Mouse (Mus musculus) intestine, embryonic 16.5 days (tissue): ENCODE data around the gene Nfrkb. TPM values are rescaled to one million over a fixed set of nuclear protein-coding genes. Genes with fewer than 3 reads are reported as not detected.
A peak's percentile ranks its signal among the peaks of the same experiment; 100 is the strongest.

Experiments
- ATAC-seq: fragments of 200-750 bp; cut with Nextera tagmentation; 2 replicates; pipeline ENCODE4 v1.8.0; 2017; ENCODE audit warnings: moderate TSS enrichment, moderate library complexity
- H3K27ac ChIP-seq: fragments of 300-500 bp; sonication (generic); 2 replicates; pipeline ENCODE4 v1.5.1; 2014; ENCODE audit warnings: mild to moderate bottlenecking, low read length
- H3K27me3 ChIP-seq: fragments of 300-500 bp; sonication (generic); replicated peaks from 2 replicates; pipeline ENCODE4 v1.6.1; 2014; ENCODE audit warnings: low read length, control low read depth, mixed read lengths; ENCODE audit not compliant: control insufficient read depth, insufficient read depth
- H3K36me3 ChIP-seq: fragments of 300-500 bp; sonication (generic); 2 replicates; pipeline ENCODE4 v1.6.1; 2014; ENCODE audit warnings: low read length, control low read depth; ENCODE audit not compliant: control insufficient read depth, insufficient read depth
- H3K4me1 ChIP-seq: fragments of 300-500 bp; sonication (generic); 2 replicates; pipeline ENCODE4 v1.6.1; 2014; ENCODE audit warnings: low read length, control low read depth, mixed read lengths; ENCODE audit not compliant: control insufficient read depth, insufficient read depth
- H3K4me2 ChIP-seq: fragments of 300-500 bp; sonication (generic); 2 replicates; pipeline ENCODE4 v1.6.1; 2014; ENCODE audit warnings: low read depth, low read length, control low read depth
- H3K4me3 ChIP-seq: fragments of 300-500 bp; sonication (generic); 2 replicates; pipeline ENCODE4 v1.5.1; 2014; ENCODE audit warnings: mild to moderate bottlenecking, low read length
- H3K9ac ChIP-seq: fragments of 300-500 bp; sonication (generic); 2 replicates; pipeline ENCODE4 v1.6.1; 2014; ENCODE audit warnings: low read depth, low read length
- H3K9me3 ChIP-seq: fragments of 300-500 bp; sonication (generic); 2 replicates; pipeline ENCODE4 v1.6.1; 2016; ENCODE audit warnings: low read length, control low read depth; ENCODE audit not compliant: control insufficient read depth
- WGBS: fragments of 180-500 bp; shearing (Covaris S2); extraction: QIAGEN DNeasy Blood & Tissue Kit; methylation state at CpG from one replicate; pipeline ENCODE4 v1.1.7; 2014; 5-methylcytosine and 5-hydroxymethylcytosine counted together
- polyA plus RNA-seq: library from polyadenylated mRNA; unstranded; fragments of >200 nt; fragmentation: Nextera tagmentation; extraction: Ambion mirVana; gene quantifications from 2 replicates; pipeline ENCODE4 v1.2.1, GENCODE M21; 2015

Nfrkb gene
- 13.2 and 15.8 TPM in 2 replicates for polyA plus RNA-seq

DNA sequence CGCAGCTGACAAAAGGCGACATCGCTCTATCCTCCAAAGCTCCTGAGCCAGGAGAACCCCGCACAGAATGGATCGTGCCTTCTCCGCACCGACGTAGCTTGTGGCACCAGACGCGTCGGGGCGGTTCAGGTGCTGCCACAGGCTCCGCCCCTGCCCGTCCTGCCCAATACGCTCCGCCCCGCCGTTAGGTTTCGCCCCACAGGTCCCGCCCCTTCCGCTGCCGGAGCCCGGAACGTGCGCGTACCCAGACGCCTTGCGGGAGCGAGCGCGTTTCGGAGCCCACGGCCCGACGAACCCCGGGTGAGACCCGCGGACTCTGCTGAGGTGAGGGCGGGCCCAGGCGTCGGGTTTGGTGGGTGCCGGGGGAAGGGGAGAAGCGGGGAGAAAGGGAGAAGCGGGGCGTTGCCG, at the start of gene Nfrkb:
TSS of gene Nfrkb (plus strand) at position 246 of the 408 bp plus-strand sequence.
- peak within 1 kb of the TSS; percentile 51 for H3K27ac ChIP-seq
- peak within 1 kb of the TSS; percentile 73 for H3K4me3 ChIP-seq
- ATAC-seq, result peak; percentile 98
- H3K27me3 ChIP-seq, result no peaks in the 10 kb centered on the region
- H3K4me2 ChIP-seq, result peak within 1 kb of the TSS; percentile 70
- no peaks in the 10 kb centered on the region for H3K9me3 ChIP-seq
- peaks cover 8% of the 10 kb centered on the region for H3K4me1 ChIP-seq
- peak within 1 kb of the TSS; percentile 90 for H3K9ac ChIP-seq
- WGBS, result under 1% methylated on average over 45 of the region's 46 CpGs
- no peaks in the 10 kb centered on the region for H3K36me3 ChIP-seq

- Histone ChIP-seq H3K9me3 (no peaks in the 10 kb centered on the region), H3K9ac (no peak overlapping the region), H3K4me2 (no peak overlapping the region), H3K4me3 (no peak overlapping the region), H3K27ac (no peak overlapping the region), H3K4me1 (no peaks in the 10 kb centered on the region), H3K27me3 (no peaks in the 10 kb centered on the region), H3K36me3 (no peaks in the 10 kb centered on the region)
- no peak for ATAC-seq
- WGBS, result 69% methylated on average over 11 of the region's 11 CpGs
These were observed 41.6 kb upstream of the Nfrkb start for GRCm38 (mm10) chr9:31344289-31344831.

DNA sequence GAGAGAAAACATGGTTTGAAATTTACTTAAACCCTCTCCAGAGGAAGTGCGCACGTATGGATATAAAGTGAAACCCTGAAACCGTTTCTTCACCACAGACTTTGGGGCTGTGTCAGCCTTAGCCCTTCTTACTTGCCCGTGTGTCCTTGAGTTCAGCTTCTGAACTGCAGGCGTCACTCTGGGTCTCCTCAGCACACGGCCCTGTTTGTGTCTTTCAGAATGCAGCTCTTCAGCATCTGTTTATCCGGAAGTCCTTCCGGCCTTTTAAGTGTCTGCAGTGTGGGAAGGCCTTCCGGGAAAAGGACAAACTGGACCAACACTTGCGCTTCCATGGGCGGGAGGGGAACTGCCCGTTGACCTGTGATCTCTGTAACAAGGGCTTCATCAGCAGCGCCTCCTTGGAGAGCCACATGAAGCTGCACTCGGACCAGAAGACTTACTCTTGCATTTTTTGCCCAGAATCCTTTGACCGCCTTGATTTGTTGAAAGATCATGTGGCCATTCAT, 39.4 kb upstream of the Nfrkb start:
- no peak overlapping the region for H3K4me3 ChIP-seq
- H3K9me3 ChIP-seq, result no peaks in the 10 kb centered on the region
- no peaks in the 10 kb centered on the region for H3K4me1 ChIP-seq
- H3K4me2 ChIP-seq, result no peak overlapping the region
- no peaks in the 10 kb centered on the region for H3K36me3 ChIP-seq
- H3K27me3 ChIP-seq, result no peaks in the 10 kb centered on the region
- no peak for ATAC-seq
- no peak overlapping the region for H3K27ac ChIP-seq
- H3K9ac ChIP-seq, result no peak overlapping the region
- WGBS, result 68% methylated on average over 15 of the region's 15 CpGs

- no peak for ATAC-seq
- Histone ChIP-seq H3K36me3 (no peaks in the 10 kb centered on the region), H3K27me3 (no peaks in the 10 kb centered on the region), H3K9me3 (no peaks in the 10 kb centered on the region), H3K4me2 (no peak overlapping the region), H3K27ac (no peak overlapping the region), H3K9ac (no peak overlapping the region), H3K4me3 (no peak overlapping the region), H3K4me1 (no peaks in the 10 kb centered on the region)
- WGBS, result 80% methylated on average over 4 of the region's 4 CpGs
These were observed 37.5 kb upstream of the Nfrkb start for GRCm38 (mm10) chr9:31348458-31348857.

GRCm38 (mm10) chr9:31348915-31349314, 37.1 kb upstream of the Nfrkb start:
- Histone ChIP-seq H3K27me3 (no peaks in the 10 kb centered on the region), H3K9me3 (no peaks in the 10 kb centered on the region), H3K9ac (no peak overlapping the region), H3K4me1 (no peaks in the 10 kb centered on the region), H3K4me3 (no peak overlapping the region), H3K27ac (no peak overlapping the region), H3K36me3 (no peaks in the 10 kb centered on the region), H3K4me2 (no peak overlapping the region)
- 71% methylated on average over 11 of the region's 11 CpGs for WGBS
- peak; percentile 60; the same call in 1 of the 2 replicates for ATAC-seq

DNA sequence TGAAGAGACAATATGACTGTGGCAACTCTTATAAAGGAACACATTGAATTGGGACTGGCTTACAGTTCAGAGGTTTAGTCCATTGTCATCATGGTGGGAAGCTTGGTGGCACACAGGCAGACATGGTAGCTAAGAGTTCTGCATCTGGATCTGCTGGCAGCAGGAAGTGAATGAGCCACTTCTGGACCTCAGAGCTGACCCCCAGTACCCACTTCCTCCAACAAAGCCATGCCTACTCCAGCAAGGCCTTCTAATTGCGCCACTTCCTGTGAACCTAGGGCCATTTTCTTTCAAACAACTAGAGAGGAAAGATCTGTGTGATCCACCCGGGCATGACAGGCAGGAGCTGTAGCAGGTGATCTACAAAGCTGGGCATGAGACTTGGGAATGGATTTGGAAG, 33.3 kb upstream of the Nfrkb start:
- Histone ChIP-seq H3K4me2 (no peak overlapping the region), H3K4me3 (no peak overlapping the region), H3K4me1 (no peaks in the 10 kb centered on the region), H3K27ac (no peak overlapping the region), H3K36me3 (no peaks in the 10 kb centered on the region; the same call in 1 of the 2 replicates), H3K9ac (no peak overlapping the region), H3K9me3 (no peaks in the 10 kb centered on the region), H3K27me3 (no peaks in the 10 kb centered on the region)
- no peak for ATAC-seq
- WGBS, result 79% methylated on average over 2 of the region's 2 CpGs

GRCm38 (mm10) chr9:31353518-31353917, 32.5 kb upstream of the Nfrkb start:
- Histone ChIP-seq H3K4me2 (no peak overlapping the region), H3K36me3 (no peaks in the 10 kb centered on the region; the same call in 1 of the 2 replicates), H3K9me3 (no peaks in the 10 kb centered on the region), H3K27ac (no peak overlapping the region), H3K9ac (no peak overlapping the region), H3K4me1 (no peaks in the 10 kb centered on the region), H3K27me3 (no peaks in the 10 kb centered on the region), H3K4me3 (no peak overlapping the region)
- WGBS, result 74% methylated on average over 10 of the region's 10 CpGs
- ATAC-seq, result no peak

GRCm38 (mm10) chr9:31354051-31354450, 31.9 kb upstream of the Nfrkb start:
- H3K4me2 ChIP-seq, result no peak overlapping the region
- H3K27ac ChIP-seq, result no peak overlapping the region
- no peaks in the 10 kb centered on the region; the same call in 1 of the 2 replicates for H3K36me3 ChIP-seq
- no peak for ATAC-seq
- H3K4me1 ChIP-seq, result no peaks in the 10 kb centered on the region
- H3K9ac ChIP-seq, result no peak overlapping the region
- 59% methylated on average over 7 of the region's 7 CpGs for WGBS
- H3K9me3 ChIP-seq, result no peaks in the 10 kb centered on the region
- no peak overlapping the region for H3K4me3 ChIP-seq
- H3K27me3 ChIP-seq, result no peaks in the 10 kb centered on the region

GRCm38 (mm10) chr9:31363698-31364609, 22.0 kb upstream of the Nfrkb start:
- no peaks in the 10 kb centered on the region for H3K27me3 ChIP-seq
- no peak for ATAC-seq
- no peaks in the 10 kb centered on the region for H3K9me3 ChIP-seq
- no peak overlapping the region for H3K27ac ChIP-seq
- no peaks in the 10 kb centered on the region for H3K4me1 ChIP-seq
- no peak overlapping the region for H3K4me2 ChIP-seq
- H3K9ac ChIP-seq, result no peak overlapping the region
- H3K4me3 ChIP-seq, result no peak overlapping the region
- 90% methylated on average over 9 of the region's 9 CpGs for WGBS
- H3K36me3 ChIP-seq, result peaks cover 9% of the 10 kb centered on the region; the same call in 1 of the 2 replicates
